Mouse (Mus musculus): ENCODE results near the gene Ifnk. TPM values are rescaled to one million over a fixed set of nuclear protein-coding genes. Genes with fewer than 3 reads are reported as not detected.

Ifnk gene
- total RNA-seq, 2 experiments from 2014 or later = not detected

DNA sequence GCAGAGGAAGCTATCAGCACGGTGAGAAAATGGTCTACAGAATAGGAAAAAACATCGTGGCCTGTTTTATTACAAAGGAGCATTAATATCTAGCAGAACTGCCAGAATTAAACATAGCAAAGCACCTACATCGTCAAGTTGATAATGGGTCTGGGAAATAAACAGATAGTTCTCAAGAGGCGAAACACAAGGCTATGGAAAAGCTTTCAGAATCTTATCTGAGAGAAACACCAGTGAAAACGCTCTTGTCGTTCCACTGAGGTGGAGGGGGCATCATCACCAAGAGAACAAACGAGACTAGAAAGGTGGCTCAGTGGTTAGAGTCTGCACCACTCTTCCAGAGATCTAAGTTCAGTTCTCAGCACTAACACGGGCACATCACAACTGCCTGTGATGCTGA, 14.9 kb upstream of the Ifnk start:
- DNase-seq (ENCODE audit: low spot score in 2 of 2) = no peak

DNA sequence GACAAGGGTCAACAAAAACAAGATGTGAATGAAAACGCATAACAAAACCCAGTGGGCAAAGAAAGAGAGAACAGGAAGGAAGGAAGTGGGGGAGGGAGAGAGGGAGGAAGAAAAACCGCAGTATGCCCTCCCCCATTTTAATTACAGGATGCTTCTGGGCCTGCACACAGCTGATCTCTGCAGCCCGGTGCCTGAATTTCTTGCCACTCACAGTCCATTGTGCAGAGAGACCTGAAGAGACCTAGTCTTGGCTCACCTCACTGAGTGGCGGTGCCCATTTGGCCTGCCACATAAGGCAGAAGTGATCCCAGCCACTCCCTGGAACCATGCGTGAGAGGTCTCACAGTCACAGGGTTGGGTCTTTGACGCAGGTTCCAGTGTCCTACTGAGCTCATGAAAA, 13.8 kb upstream of the Ifnk start:
- DNase-seq (ENCODE audit: low spot score in 2 of 2) = no peak

DNA sequence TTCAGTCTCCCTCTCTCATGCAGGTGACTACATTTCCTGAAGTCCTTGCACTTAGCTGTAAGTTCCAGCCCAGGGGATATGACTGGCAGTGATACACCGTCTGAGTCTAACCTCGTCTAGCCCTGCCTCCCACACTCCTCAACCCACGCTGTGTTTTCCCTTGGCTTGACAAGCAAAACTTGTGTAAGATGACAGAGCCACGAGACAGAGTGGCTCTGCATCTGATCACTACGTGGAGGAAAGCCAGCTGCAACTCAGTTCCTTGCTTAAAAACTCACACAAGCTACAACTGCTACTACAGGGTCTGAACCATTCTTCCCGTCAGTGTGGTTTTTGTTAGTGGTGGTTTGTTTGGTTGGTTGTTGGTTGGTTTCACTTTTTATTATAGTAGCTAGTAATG, 11.5 kb upstream of the Ifnk start:
- no peak for DNase-seq (ENCODE audit: low spot score in 2 of 2)

DNA sequence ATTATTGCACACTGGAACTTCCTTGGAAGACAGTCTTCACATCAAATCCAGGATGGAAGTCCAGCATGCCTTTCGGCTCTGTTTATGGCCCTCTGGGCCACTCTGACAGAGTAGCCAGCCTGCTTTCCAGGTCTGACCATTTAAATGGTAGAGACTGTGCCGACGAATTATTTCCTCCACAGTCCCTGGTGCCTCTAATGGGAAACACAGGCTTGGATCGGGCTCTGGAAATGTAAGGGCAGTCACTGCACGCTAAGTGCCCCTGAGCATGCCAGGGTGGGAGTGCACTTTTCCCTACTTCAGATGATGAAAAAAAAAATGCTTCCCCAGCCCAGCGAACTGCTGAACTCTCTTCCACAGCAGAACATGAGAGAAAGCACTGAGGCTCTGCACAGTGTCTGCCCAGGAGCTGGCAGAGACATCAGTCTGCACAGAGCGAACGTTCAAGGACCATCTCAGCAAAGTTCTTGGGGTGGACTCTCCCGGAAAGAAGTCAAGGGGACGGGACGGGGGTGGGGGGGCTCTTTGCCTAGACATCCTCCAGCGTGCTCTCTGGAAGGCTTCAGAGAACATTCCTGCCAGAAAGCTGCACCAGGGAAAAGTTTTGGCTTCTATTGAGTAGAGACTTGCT, 8.3 kb upstream of the Ifnk start:
- no peak for DNase-seq (ENCODE audit: low spot score in 2 of 2)

DNA sequence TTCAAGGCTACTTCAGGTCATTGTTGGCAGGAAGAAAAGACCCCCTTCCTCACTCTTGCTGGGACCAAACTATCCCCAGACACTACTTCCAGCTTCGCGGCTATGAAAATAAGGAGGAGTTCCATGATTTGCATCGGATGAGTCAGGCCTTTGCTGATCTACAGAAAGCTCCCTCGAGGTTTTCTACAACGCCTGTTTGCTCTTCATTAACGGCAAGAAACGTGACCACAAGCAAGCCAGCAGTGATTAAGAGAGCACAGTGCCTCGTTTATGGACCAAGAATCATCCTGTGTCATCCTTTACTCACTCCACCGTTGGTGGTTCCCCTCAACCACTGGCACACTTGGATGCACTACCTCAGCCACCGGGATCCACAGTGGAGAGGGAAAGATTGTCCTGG, 6.1 kb upstream of the Ifnk start:
- no peak for DNase-seq (ENCODE audit: low spot score in 2 of 2)

DNA sequence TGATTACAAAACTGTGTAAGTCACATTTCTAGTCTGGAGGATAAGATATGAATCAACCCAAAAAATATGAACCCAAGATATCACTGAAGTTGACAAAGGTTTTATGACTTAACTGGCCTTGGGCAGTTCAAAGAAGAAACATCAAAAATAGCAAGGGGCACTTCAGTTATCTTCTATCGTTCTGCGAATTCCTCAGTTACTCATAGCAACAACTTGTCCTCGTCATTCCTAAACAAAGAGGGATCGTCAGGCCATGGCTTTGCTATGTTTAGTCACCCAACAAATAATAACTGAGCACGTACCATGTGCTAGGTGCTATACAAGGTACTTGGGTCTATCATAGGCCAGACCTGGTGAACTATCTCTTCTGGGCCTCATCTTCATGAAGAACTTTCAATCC, 5.3 kb upstream of the Ifnk start:
- DNase-seq (ENCODE audit: low spot score in 2 of 2) = no peak

DNA sequence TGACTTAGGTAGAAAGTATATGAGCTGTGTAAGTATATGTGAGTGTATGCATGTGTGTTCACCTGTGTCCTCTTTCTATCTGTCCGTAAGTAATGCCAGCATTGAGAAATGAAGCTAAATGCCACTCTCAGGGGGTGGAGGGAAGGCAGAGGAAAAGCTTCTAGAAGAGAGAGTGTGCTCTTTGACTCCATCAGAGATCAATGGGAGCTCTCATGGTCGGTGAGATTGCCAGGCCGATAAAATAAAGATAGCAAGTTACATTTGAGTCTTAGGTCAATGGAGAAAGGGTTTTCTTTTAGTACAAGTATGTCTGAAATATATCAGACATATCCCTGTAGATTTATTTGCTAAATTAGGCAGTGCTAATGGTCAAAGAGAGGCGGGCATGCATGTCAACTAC, 3.5 kb upstream of the Ifnk start:
- DNase-seq (ENCODE audit: low spot score in 2 of 2) = no peak

DNA sequence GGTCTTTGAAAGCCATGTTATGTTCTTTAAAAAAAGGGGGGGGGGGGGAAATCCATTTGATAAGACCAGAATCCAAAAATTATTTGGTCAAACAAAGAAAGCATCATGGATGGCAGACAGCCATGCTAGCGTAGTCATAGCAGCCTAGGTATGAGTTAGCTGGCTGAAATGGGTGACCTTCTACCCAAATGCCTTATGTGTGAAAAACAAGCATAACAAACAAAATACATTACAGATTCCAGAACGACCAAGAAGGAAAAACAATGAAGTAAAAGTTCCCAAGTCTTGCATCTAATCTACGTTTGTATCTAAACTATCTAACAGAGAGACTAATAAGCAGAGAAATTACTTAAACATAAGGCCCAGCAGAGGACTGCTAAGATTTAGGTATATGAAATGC, 1.1 kb upstream of the Ifnk start:
- DNase-seq (ENCODE audit: low spot score in 2 of 2) = no peak

DNA sequence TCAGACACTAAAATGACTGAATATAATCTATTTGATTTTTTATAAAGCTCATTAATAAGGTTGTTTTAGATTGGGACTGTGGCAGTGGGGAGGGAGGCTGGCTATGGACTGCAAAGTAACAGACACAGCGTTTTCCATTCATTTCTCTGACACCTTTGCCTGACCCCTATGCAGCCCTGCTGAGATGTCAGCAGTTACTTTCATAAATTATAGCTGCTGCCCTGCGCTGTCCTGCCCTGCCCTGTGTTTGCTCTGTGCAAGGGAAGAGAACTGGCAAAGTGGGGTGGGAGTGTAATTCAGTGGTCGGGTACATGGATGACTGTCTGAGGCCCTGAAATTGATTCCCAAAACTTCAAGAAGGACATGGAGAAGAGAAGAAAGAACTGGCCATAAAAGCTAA, 2.2 kb downstream of the Ifnk start:
- no peak for DNase-seq (ENCODE audit: low spot score in 2 of 2)

DNA sequence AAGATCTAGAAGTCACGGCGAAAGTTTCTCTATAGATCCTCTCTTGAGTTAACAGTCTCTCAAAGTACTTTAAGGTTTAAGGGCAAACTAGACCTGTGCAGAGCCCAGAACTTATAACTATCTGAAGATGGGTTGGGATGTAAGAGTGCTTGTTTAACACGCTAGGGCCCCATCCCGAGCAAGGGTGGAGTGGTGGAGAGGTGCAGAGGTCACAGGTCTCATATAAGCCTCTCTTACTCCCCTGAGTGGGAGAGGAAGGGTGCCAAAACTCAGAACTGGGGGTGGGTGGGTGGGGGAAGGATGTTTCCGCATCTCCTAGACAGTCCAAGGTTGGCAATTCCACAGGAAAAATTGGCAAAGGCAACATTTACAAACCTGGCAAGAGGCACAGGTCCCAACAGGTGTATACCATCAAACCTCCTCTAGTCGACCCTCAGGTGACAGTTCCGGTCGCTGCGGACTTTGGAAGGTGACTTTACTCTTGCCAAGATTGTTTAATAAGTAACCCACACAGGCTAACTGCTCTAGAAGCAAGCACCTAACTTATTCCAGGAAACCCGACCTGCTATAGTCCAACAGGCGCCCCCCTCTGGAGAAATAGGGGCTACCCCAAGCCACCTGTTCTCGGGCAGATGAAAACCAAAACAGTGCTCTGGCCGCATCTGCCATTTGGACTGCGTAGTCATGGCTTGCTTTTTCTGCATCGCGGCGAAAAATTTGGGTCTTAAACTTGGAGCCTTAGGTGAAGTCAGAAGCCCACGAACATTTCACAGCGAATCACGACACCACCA, 3.5 kb downstream of the Ifnk start:
- no peak for DNase-seq (ENCODE audit: low spot score in 2 of 2)

DNA sequence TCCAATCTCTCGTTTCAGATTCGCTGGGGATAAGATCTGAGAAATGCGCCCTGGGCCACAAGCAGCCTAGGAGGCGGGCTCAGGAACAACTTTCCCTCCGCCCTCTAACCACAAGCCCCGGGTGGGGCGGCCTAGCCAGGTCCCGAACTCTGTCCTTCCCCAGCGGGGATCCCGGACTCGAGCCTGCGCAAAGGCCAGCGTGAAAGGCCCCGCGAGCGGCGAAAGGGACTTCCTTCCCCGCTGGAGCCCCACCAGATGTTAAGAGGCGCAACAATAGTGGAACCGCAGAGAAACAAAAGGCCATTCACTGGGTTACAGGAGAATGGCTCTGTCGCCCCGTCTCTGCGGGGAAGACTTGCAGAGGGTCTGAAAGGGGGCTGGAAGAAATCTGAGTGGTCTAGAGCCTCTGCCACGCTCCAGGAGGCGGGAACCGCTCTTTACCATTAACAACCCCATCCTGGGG, 4.3 kb downstream of the Ifnk start:
- peak; percentile 7 to 17 for DNase-seq (ENCODE audit: low spot score in 2 of 2)

DNA sequence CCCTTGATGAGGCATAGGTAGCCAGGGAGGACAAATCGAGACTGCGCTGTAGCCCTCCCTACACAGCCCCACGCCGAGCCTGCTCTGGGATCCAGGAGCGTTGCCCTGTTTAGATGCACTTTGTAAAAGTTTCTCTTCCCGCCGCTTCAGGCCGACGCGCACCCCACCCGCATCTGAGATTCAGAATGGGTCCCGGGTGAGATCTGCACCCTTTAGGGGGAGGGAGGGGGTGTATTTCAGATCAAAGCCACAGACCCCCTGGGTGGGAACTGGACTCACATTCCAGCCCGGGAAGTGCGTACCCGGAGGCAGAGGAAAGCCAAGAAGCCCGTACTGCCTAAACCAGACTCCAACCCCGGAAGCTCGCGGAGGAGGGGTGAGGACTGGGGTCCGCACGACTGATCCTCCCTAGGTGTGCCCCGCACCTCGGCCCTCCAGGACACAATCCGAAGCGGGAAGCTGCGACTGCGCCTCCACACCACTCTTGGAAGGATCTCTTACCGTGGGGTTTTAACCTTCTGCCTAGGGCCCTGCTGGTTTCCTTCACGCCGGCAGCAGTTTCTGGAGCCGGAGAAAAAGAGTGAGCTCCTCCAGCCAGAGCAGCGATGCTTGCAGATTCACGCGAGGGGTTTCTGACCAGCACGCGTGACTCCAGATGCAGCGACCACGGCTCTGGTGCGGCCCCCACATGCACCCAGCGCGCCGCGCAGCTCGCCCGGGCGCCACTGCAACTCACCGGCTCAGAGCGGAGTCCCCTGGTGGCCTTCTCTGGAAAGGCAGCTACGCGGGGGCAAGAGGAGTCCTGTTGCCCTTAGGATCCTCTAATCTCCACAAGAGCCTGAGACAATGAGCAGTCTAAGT, 5.1 kb downstream of the Ifnk start, which contains the start of gene Mob3b:
TSS of gene Mob3b (minus strand) at position 734 of the 861 bp plus-strand sequence.
- peak; percentile 86 to 88 for DNase-seq (ENCODE audit: low spot score in 2 of 2)

DNA sequence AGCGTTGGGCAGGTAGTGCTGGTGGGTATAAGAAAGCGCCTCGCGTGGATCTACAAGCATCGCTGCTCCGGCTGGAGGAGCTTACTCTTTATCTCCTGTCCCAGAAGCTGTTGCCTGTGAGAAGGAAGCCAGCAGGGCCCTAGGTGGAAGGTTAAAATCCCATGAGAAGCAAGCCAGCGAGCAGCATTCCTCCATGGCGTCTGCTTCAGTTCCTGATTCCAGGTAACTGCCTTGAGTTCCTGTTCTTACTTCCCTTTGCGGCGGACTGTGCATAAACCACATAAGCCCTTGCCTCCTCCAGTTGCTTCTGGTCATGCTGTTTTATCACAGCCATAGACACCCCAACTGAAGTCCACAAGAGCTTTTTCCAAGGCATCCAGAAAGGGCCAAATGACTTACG, 6.0 kb downstream of the Ifnk start:
- DNase-seq (ENCODE audit: low spot score in 2 of 2) = no peak

DNA sequence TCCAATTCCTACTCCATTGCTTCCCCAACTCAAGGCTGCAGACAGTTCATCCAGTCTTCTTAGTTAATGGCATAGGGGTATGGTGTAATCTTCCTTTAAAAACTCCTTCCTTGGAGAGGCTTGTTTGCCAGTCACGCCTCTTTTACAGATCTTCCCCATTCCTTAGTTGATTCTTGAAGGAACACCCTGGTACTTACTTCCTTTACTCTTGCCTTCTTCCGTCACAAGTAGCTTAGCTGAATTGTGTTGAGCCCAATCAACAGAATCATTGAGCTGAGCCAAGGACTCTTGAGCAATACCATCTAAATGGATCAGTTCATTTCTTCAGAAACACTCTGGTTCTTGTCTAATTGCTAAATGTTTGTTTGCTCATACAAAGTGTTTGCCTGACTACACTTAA, 13.4 kb downstream of the Ifnk start:
- DNase-seq (ENCODE audit: low spot score in 2 of 2) = no peak

DNA sequence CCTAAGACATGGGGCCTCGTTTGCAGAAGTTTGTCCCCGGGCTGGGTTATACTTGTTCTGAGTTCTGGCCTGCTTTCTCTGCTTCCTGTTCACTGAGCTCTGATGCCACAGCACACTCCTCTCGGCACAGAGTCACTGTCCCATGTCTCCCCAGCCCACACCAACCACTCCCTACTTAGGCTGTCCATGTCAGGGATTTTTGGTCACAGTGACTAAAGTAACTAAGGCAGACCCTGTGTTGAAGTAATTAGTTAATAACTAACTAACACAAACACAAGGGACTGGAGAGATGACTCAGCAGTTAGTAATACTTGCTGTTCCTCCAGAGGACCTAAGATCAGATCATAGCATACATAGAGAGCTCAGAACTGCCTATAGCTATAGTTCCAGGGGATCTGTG, 14.1 kb downstream of the Ifnk start:
- no peak for DNase-seq (ENCODE audit: low spot score in 2 of 2)

DNA sequence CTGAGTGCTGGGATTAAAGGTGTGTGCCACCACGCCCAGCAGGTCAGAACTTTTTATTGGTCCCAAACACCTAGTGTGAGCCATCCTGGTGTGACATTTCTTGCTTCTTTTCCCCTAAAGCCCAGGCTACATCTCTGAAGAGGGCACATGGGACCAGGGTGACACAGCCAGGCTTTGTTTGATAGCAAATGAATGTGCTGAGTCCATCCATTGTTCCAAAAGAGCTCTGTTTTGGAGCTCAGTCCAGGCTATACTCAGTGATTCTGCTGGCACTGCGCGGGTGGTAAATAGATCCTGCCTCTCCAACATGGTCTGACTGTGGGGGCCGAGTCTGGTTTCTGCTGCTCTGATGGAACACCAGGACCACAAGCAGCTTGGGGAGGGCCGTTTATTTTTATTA, 16.0 kb downstream of the Ifnk start:
- no peak for DNase-seq (ENCODE audit: low spot score in 2 of 2)

DNA sequence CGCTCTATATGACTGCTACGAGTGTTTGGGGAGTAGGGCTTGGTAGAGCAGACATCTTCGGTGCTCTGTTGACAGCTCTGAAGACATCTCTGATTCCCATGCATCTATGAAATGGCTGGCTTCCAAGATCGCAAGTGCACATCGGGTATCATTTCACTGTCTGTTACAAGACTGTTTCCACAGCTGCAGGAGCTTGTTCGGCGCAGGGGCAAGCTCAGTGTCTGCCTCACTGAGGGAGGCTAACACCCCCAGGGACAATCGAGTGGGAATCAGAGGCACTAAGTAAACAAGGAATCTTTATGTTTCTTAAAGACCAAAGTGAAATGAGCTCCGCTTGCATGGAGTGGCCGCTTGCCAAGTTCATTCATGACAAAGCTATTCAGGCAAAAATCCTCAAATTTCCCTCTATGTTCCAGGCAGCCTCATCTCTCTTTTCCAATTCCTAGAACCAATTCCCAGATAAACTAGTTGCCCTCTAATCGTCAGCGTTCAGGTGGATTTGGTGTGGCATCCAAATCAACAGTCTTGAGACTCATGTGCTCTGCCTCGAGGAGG, 17.8 kb downstream of the Ifnk start:
- no peak for DNase-seq (ENCODE audit: low spot score in 2 of 2)

DNA sequence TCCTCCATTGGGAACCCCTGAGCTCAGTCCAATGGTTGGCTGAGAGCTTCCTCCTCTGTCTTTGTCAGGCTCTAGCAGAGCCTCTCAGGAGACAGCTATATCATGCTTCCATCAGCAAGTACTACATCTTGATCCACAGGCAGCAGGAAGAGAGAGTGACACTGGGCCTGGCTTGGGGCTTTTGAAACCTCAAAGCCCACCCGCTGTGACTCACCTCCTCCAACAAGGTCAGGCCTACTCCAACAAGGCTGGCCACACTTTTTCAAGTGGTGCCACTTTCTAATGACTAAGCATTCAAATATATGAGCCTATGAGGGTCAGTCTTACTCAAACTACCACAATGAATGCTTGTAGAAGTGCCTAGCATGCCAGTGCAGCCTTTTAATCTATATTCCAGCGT, 20.6 kb downstream of the Ifnk start:
- no peak for DNase-seq (ENCODE audit: low spot score in 2 of 2)

DNA sequence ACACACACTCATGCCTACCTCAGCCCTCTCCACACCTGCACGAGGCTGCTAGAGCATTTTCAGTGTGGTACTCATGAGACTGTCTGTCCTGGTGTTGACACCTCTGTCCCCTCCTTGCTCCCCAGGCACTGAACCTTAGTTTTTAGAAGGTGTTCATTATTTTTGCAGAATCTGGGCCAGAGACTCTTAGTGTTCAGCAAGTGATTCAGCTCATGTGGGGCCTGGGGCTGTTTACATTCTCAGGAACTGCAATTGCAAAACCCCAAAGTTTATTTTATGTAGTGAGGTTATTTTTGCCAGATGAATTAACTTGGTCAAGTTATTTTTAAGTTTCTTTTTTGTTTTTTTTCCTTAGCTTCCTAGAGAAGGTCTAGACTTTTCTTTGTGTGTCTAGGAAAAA, 21.7 kb downstream of the Ifnk start:
- DNase-seq (ENCODE audit: low spot score in 2 of 2) = no peak

DNA sequence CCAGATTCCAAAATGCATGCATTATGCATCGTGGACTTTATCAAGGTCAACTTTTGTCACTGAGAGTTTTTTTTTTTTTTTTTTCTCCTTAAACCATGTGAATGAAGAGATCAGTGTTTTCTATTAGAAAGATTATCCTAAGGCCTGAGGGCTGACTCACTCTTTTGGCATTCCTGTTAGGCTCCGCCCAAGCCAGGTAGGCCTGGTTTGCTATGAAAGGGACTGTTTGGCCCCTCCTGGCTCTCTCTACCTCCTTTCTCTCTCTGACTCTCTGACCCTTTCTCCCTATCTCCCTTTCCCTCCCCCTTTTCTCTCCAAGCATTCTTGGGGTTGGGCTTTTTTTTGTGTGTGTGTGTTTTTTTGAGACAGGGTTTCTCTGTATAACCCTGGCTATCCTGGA, 23.7 kb downstream of the Ifnk start:
- no peak for DNase-seq (ENCODE audit: low spot score in 2 of 2)

DNA sequence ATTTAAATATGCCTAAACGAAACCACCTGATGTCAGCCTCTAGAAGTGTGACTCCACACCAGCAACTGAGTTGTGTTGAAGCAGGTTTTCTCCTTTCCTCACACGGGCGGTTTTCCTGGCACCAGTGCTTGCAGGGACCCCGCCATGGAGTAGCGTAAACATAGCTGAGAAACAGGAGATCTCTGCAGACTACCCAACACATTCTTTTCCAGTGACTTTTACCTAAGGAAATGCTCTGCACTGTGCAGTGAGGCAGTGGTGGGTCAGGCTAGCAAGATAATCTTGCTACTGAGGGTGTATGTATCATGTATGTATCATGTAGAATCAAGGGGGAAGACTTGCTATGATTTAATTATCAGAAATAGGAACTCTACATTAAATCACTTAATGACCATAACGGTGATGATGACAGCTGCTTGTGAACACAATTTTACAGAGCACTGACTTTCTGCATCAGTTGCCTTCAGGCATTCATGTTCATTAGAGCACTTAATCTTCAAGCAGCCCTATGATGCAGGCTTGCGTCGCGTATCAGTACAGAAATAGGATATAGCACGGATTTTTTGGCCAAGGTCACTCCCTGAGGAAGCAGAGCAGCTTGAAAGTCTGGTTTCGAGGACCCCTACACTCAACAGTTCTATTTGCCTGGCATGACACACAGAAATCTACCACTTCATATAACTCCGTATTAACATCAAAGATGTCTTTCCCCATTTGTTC, 26.2 kb downstream of the Ifnk start:
- no peak for DNase-seq (ENCODE audit: low spot score in 2 of 2)

All from left cerebral cortex, adult 18-20 months (tissue).